Mouse (Mus musculus) liver, embryonic 14.5 days (tissue): ENCODE results near the gene Slc35f3.

ENCODE experiments used
- CTCF ChIP-seq: IDR thresholded peaks from 2 replicates; pipeline ENCODE4 v1.5.1; 2016; ENCODE audit warnings: antibody characterized with exemption, low read depth, control low read depth
- EP300 ChIP-seq: IDR thresholded peaks from 2 replicates; pipeline ENCODE4 v1.6.1; 2016; ENCODE audit warnings: antibody characterized with exemption, low read depth

GRCm38 (mm10) chr8:126341200-126341599, 42.8 kb downstream of the Slc35f3 start:
- TF ChIP-seq CTCF (no peak), EP300 (no peak)
